Mouse (Mus musculus) B cell, adult 62 days (primary cell): Measurements from ENCODE around the gene Cdh1. TPM values are rescaled to one million over a fixed set of nuclear protein-coding genes. Genes with fewer than 3 reads are reported as not detected.

Experiments
- total RNA-seq: library from RNA; stranded (reverse); gene quantifications from 4 replicates; pipeline ENCODE4 v1.2.4, GENCODE M21; 2023

Cdh1 gene
- total RNA-seq: not detected in 4 replicates

GRCm38 (mm10) chr8:106603131-106603819, at the start of gene Cdh1:
Gene Cdh1, plus strand, starts transcription at chr8:106603351.

GRCm38 (mm10) chr8:106573168-106573567, 30.0 kb upstream of the Cdh1 start, which contains the start of gene Gm10073:
Gene Gm10073, minus strand, starts transcription at chr8:106573461.

GRCm38 (mm10) chr8:106682971-106683668, 80.0 kb downstream of the Cdh1 start, which contains the start of gene Tango6:
Gene Tango6, plus strand, starts transcription at chr8:106683068.

Other genes starting within 250 kb of the Cdh1 start
- 11.2 to 12.4 TPM (median 11.7 TPM) in 4 replicates for gene Zfp90, start 188.0 kb upstream of the Cdh1 start, total RNA-seq
- gene 6030452D12Rik, start 102.8 kb upstream of the Cdh1 start, total RNA-seq: not detected in 4 replicates
- gene Cdh3, start 92.5 kb upstream of the Cdh1 start, total RNA-seq: not detected in 4 replicates
- gene Gm10073, start 29.9 kb upstream of the Cdh1 start, total RNA-seq: 304 to 347 TPM (median 321 TPM) in 4 replicates
- gene Tango6, start 79.7 kb downstream of the Cdh1 start, total RNA-seq: 15.3 to 19.1 TPM (median 17.0 TPM) in 4 replicates